ENCODE assay signal across 16 mouse cellular contexts in the genomic region with DNA sequence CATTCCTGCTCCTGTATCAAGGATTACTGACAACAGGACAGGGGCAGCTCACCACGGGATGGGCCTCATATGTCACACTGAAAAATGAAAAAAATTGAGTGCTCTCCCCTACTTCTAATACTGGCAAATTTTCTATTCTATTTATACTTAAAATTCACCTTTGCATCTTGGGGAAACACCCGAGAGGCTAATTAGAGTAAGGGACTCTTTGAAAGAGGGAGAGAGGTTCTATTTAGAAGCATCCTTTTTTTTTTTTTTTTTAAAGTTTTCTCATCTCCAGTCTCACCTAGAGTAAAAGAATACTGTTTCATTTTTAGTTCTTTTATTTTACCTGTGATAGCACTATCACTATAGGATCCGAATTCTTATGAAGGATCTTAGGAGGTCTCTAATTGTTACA.
"Had no signal": no experiment of that assay in that cellular context is flagged by ENCODE, and none has a peak within 500 bp of the region (broad histone marks: within the 10 kb centered on the region; RNA-seq: fewer than 3 reads in every experiment).

No protein-coding gene starts in this region.

- H3K4me2 ChIP-seq: lung, embryonic 14.5 days; midbrain, embryonic 11.5 days; midbrain, embryonic 13.5 days; midbrain, embryonic 15.5 days; neural tube, embryonic 12.5 days; stomach, embryonic 15.5 days had no signal

- H3K4me3 ChIP-seq: megakaryocyte, embryonic 14.5 days; midbrain, embryonic 13.5 days; midbrain, embryonic 15.5 days; neural tube, embryonic 12.5 days; stomach, embryonic 15.5 days had no signal

- DNase-seq: lung, adult 18-20 months; lung, embryonic 14.5 days; lung, postnatal 14 days; lung, postnatal 36 days; right cerebral cortex, postnatal 14 days; thymus, adult 2 months; thymus, postnatal 25 days; thymus, postnatal 4 days had no signal

- H3K27ac ChIP-seq: macrophage; midbrain, embryonic 15.5 days; neural tube, embryonic 12.5 days; stomach, embryonic 15.5 days; stomach, postnatal 0 days had no signal

- ATAC-seq: midbrain, embryonic 13.5 days; midbrain, embryonic 15.5 days had no signal

- H3K9me3 ChIP-seq: megakaryocyte, embryonic 14.5 days; midbrain, embryonic 13.5 days; midbrain, embryonic 15.5 days; neural tube, embryonic 12.5 days; stomach, embryonic 15.5 days had no signal

- H3K4me1 ChIP-seq: megakaryocyte, embryonic 14.5 days; midbrain, embryonic 13.5 days; midbrain, embryonic 15.5 days; neural tube, embryonic 12.5 days; stomach, embryonic 15.5 days had no signal

- H3K27me3 ChIP-seq: megakaryocyte, embryonic 14.5 days; midbrain, embryonic 13.5 days; midbrain, embryonic 15.5 days; neural tube, embryonic 12.5 days; stomach, embryonic 15.5 days had no signal

- H3K9ac ChIP-seq: lung, embryonic 14.5 days; midbrain, embryonic 13.5 days; midbrain, embryonic 15.5 days; neural tube, embryonic 12.5 days; stomach, embryonic 15.5 days had no signal
